Comparison of ENCODE assay signal across 24 mouse cellular contexts in the genomic region with DNA sequence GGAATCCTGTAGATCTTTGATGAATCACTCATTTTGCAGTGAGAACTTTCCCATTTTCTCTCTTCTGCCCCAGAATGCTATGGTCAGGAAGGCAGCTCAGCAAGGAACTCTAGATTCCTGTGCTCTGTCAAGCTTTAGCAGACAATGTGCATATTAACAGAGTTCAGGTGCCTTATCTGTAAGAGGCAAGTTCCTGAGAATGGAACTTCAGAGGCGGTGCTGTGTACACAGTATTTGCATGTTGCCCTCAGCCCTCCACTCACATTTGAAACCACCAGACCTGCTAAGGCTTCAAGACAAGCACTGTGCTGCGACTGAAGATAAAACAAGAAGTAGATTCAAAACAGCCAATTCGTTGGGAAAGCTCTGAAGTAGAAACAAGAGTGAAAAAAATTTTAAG.
DNase-seq lines count a peak whose midpoint lies in the region; ATAC-seq and TF ChIP-seq lines count a peak whose summit lies in the region.
"Had no signal": no experiment of that assay in that cellular context is flagged by ENCODE, and none has a peak within 500 bp of the region (broad histone marks: within the 10 kb centered on the region; RNA-seq: fewer than 3 reads in every experiment).

No protein-coding gene starts in this region.

- no peak overlapping the region for H3K4me3 ChIP-seq in lung, embryonic 15.5 days
- H3K4me3 ChIP-seq in lung, postnatal 0 days (ENCODE audit: low read depth, low read length) = no peak overlapping the region
- H3K4me3 ChIP-seq: embryonic facial prominence, embryonic 13.5 days; embryonic facial prominence, embryonic 15.5 days; erythroblast, embryonic 14.5 days; forebrain, embryonic 10.5 days; forebrain, embryonic 12.5 days had no signal

- no peaks in the 10 kb centered on the region for H3K4me1 ChIP-seq in lung, embryonic 15.5 days
- H3K4me1 ChIP-seq in lung, postnatal 0 days (ENCODE audit: insufficient read depth, low read depth, low read length) = no peaks in the 10 kb centered on the region
- H3K4me1 ChIP-seq: embryonic facial prominence, embryonic 15.5 days; forebrain, embryonic 12.5 days had no signal

- H3K4me2 ChIP-seq in lung, embryonic 15.5 days = no peak overlapping the region
- no peak overlapping the region for H3K4me2 ChIP-seq in lung, postnatal 0 days (replicated peaks; ENCODE audit: low read depth, low read length)
- H3K4me2 ChIP-seq: embryonic facial prominence, embryonic 13.5 days; embryonic facial prominence, embryonic 15.5 days; forebrain, embryonic 12.5 days had no signal

- peak overlapping the region; percentile 34 for H3K27ac ChIP-seq in lung, embryonic 15.5 days
- H3K27ac ChIP-seq in lung, postnatal 0 days (ENCODE audit: low read length) = no peak overlapping the region
- H3K27ac ChIP-seq: embryonic facial prominence, embryonic 13.5 days; embryonic facial prominence, embryonic 15.5 days; forebrain, embryonic 10.5 days; forebrain, embryonic 12.5 days had no signal

- H3K27me3 ChIP-seq in lung, embryonic 15.5 days = no peaks in the 10 kb centered on the region
- no peaks in the 10 kb centered on the region for H3K27me3 ChIP-seq in lung, postnatal 0 days (replicated peaks; ENCODE audit: insufficient read depth, low read length)
- H3K27me3 ChIP-seq: embryonic facial prominence, embryonic 13.5 days; embryonic facial prominence, embryonic 15.5 days; forebrain, embryonic 12.5 days; Patski had no signal

- WGBS in lung, embryonic 15.5 days = 44% methylated on average over 3 of the region's 3 CpGs
- 35% methylated on average over 3 of the region's 3 CpGs for WGBS in lung, postnatal 0 days

- no peaks in the 10 kb centered on the region for H3K36me3 ChIP-seq in lung, embryonic 15.5 days
- H3K36me3 ChIP-seq in lung, postnatal 0 days (ENCODE audit: insufficient read depth, low read length) = no peaks in the 10 kb centered on the region
- H3K36me3 ChIP-seq: embryonic facial prominence, embryonic 13.5 days; embryonic facial prominence, embryonic 15.5 days; forebrain, embryonic 10.5 days; forebrain, embryonic 12.5 days; G1E had no signal

- no peak for TF ChIP-seq EP300 in lung, postnatal 0 days (IDR thresholded peaks at IDR 0.05)

- H3K9me3 ChIP-seq in lung, embryonic 15.5 days = no peaks in the 10 kb centered on the region
- no peaks in the 10 kb centered on the region for H3K9me3 ChIP-seq in lung, postnatal 0 days (ENCODE audit: low read length)
- H3K9me3 ChIP-seq: embryonic facial prominence, embryonic 13.5 days; embryonic facial prominence, embryonic 15.5 days; forebrain, embryonic 10.5 days; forebrain, embryonic 12.5 days; G1E had no signal

- no peak for DNase-seq in lung, adult 18-20 months
- no peak for DNase-seq in lung, postnatal 0 days (ENCODE audit: low spot score)
- DNase-seq in lung, postnatal 36 days = no peak
- no peak for DNase-seq in cerebellum, adult 11 months
- DNase-seq: adrenal gland, adult 8-10 months; adrenal gland, postnatal 14 days; adrenal gland, postnatal 36 days; cerebellum, adult 18-20 months; cerebellum, adult 8-10 months; cerebellum, adult 9-11 months; cerebellum, postnatal 14 days; cerebellum, postnatal 36 days; embryo, embryonic 11 days had no signal

- H3K9ac ChIP-seq in lung, embryonic 15.5 days = no peak overlapping the region
- no peak overlapping the region for H3K9ac ChIP-seq in lung, postnatal 0 days (replicated peaks; ENCODE audit: low read depth)
- H3K9ac ChIP-seq: embryonic facial prominence, embryonic 13.5 days; embryonic facial prominence, embryonic 15.5 days; forebrain, embryonic 12.5 days had no signal

- TF ChIP-seq CTCF in lung, postnatal 0 days (IDR thresholded peaks at IDR 0.05) = no peak

- ATAC-seq in lung, embryonic 15.5 days (ENCODE audit: borderline replicate concordance, extremely low read depth, low FRiP score, low TSS enrichment) = peak; percentile 72
- ATAC-seq in lung, postnatal 0 days = peak; percentile 38; the same call in 1 of the 2 replicates
- ATAC-seq: activated CD4-positive, CD25-positive, alpha-beta regulatory T cell, adult 4 months; forebrain, embryonic 14.5 days; forebrain, embryonic 16.5 days; Patski had no signal
